Mouse (Mus musculus) bone marrow, adult 2 months (tissue): Measurements from ENCODE around the gene 1110032A03Rik. TPM values are rescaled to one million over a fixed set of nuclear protein-coding genes. Genes with fewer than 3 reads are reported as not detected.

Experiments used
- H3K27ac ChIP-seq: fragments of 200-500 bp; 2 replicates; pipeline ENCODE4 v1.5.1; 2012; ENCODE audit warnings: low read depth, mild to moderate bottlenecking, control low read depth, inconsistent platforms, low read length; ENCODE audit not compliant: control insufficient read depth, poor library complexity, insufficient read depth
- H3K4me1 ChIP-seq: fragments of 200-500 bp; 2 replicates; pipeline ENCODE4 v1.6.1; 2011; ENCODE audit warnings: low read length; ENCODE audit not compliant: control insufficient read depth, insufficient read depth
- H3K4me3 ChIP-seq: fragments of 200-500 bp; replicated peaks from 2 replicates; pipeline ENCODE3; 2011; ENCODE audit warnings: mild to moderate bottlenecking, low read depth, low read length, control low read depth; ENCODE audit not compliant: control insufficient read depth
- CTCF ChIP-seq: fragments of 200-500 bp; IDR thresholded peaks from 2 replicates; pipeline ENCODE4 v1.5.1; 2011; ENCODE audit warnings: low read length, control low read depth; ENCODE audit not compliant: control insufficient read depth, insufficient read depth
- POLR2A ChIP-seq: fragments of 200-500 bp; IDR thresholded peaks from 2 replicates; pipeline ENCODE4 v1.6.1; 2011; ENCODE audit warnings: low read depth, mild to moderate bottlenecking, control low read depth, low read length, borderline replicate concordance; ENCODE audit not compliant: control insufficient read depth
- WGBS: fragments of 180-500 bp; shearing (Covaris S2); methylation state at CpG from one replicate; pipeline ENCODE4 v1.1.7; 2018; 5-methylcytosine and 5-hydroxymethylcytosine counted together
- polyA plus RNA-seq: library from polyadenylated mRNA; stranded (reverse); fragments of >200 nt; gene quantifications from 2 replicates; pipeline ENCODE4 v1.2.4, GENCODE M21; 2011; ENCODE audit warnings: low replicate concordance; ENCODE audit not compliant: missing spikeins, insufficient read depth, insufficient read length

1110032A03Rik gene
- polyA plus RNA-seq, 1 experiment, result 32.8 TPM

GRCm38 (mm10) chr9:50763331-50763730 lies 12.0 kb downstream of the 1110032A03Rik start:
- TF ChIP-seq POLR2A (no peak), CTCF (peak; percentile 40; the same call in 1 of the 2 replicates)
- Histone ChIP-seq H3K4me1 (peaks cover 2% of the 10 kb centered on the region; the same call in 1 of the 2 replicates), H3K27ac (no peak overlapping the region), H3K4me3 (no peak overlapping the region)
- WGBS, result 71% methylated on average over 1 of the region's 1 CpGs

- TF ChIP-seq CTCF, result no peak
- TF ChIP-seq POLR2A, result no peak
- Histone ChIP-seq H3K27ac (no peak overlapping the region), H3K4me1 (no peaks in the 10 kb centered on the region; the same call in 1 of the 2 replicates), H3K4me3 (no peak overlapping the region)
- WGBS, result 70% methylated on average over 6 of the region's 6 CpGs
These were observed 13.6 kb downstream of the 1110032A03Rik start for GRCm38 (mm10) chr9:50761520-50762243.

GRCm38 (mm10) chr9:50756711-50757110 lies 18.6 kb downstream of the 1110032A03Rik start:
- TF ChIP-seq CTCF, result no peak
- TF ChIP-seq POLR2A, result no peak
- Histone ChIP-seq H3K27ac (no peak overlapping the region), H3K4me3 (no peak overlapping the region), H3K4me1 (no peaks in the 10 kb centered on the region; the same call in 1 of the 2 replicates)
- 71% methylated on average over 5 of the region's 5 CpGs for WGBS

- 61% methylated on average over 7 of the region's 7 CpGs for whole genome bisulfite sequencing
- no peaks in the 10 kb centered on the region for H3K4me1 ChIP-seq
- TF ChIP-seq CTCF (no peak), POLR2A (no peak)
- no peak overlapping the region for H3K27ac ChIP-seq
- no peak overlapping the region for H3K4me3 ChIP-seq
These were observed 21.4 kb downstream of the 1110032A03Rik start for GRCm38 (mm10) chr9:50753947-50754346.

GRCm38 (mm10) chr9:50752784-50753615 lies 22.3 kb downstream of the 1110032A03Rik start:
- 78% methylated on average over 17 of the region's 17 CpGs for WGBS
- Histone ChIP-seq H3K4me1 (no peaks in the 10 kb centered on the region), H3K27ac (no peak overlapping the region), H3K4me3 (no peak overlapping the region)
- TF ChIP-seq POLR2A (no peak), CTCF (no peak)

GRCm38 (mm10) chr9:50752054-50752602 lies 23.2 kb downstream of the 1110032A03Rik start, which contains the start of gene Hspb2:
Gene Hspb2, minus strand, starts transcription at chr9:50752354.
- Histone ChIP-seq H3K27ac (no peak within 1 kb of the TSS), H3K4me1 (no peaks in the 10 kb centered on the region), H3K4me3 (no peak within 1 kb of the TSS)
- 83% methylated on average over 14 of the region's 14 CpGs for WGBS
- TF ChIP-seq CTCF (no peak), POLR2A (no peak)

GRCm38 (mm10) chr9:50751323-50751722 lies 24.0 kb downstream of the 1110032A03Rik start, which contains the start of gene Cryab:
Gene Cryab, plus strand, starts transcription at chr9:50751325.
- TF ChIP-seq CTCF, result no peak
- no peak for TF ChIP-seq POLR2A
- 78% methylated on average over 22 of the region's 22 CpGs for WGBS
- H3K4me3 ChIP-seq, result no peak within 1 kb of the TSS
- no peaks in the 10 kb centered on the region for H3K4me1 ChIP-seq
- H3K27ac ChIP-seq, result no peak within 1 kb of the TSS

GRCm38 (mm10) chr9:50750706-50751105 lies 24.6 kb downstream of the 1110032A03Rik start:
- Histone ChIP-seq H3K4me3 (no peak overlapping the region), H3K4me1 (no peaks in the 10 kb centered on the region), H3K27ac (no peak overlapping the region)
- TF ChIP-seq CTCF, result no peak
- TF ChIP-seq POLR2A, result no peak
- 88% methylated on average over 6 of the region's 6 CpGs for WGBS
